Mouse (Mus musculus) olfactory bulb, adult 2 months (tissue): ENCODE results near the gene Casp7.

ENCODE experiments used
- CTCF ChIP-seq: fragments of 200-500 bp; IDR thresholded peaks from 2 replicates; pipeline ENCODE4 v1.5.1; 2012; ENCODE audit warnings: low read depth, mild to moderate bottlenecking, low read length, moderate library complexity; ENCODE audit not compliant: insufficient read depth
- POLR2A ChIP-seq: fragments of 200-500 bp; IDR thresholded peaks from 2 replicates; pipeline ENCODE4 v1.6.1; 2012; ENCODE audit warnings: mild to moderate bottlenecking, low read depth, low read length, moderate library complexity; ENCODE audit not compliant: insufficient read depth

DNA sequence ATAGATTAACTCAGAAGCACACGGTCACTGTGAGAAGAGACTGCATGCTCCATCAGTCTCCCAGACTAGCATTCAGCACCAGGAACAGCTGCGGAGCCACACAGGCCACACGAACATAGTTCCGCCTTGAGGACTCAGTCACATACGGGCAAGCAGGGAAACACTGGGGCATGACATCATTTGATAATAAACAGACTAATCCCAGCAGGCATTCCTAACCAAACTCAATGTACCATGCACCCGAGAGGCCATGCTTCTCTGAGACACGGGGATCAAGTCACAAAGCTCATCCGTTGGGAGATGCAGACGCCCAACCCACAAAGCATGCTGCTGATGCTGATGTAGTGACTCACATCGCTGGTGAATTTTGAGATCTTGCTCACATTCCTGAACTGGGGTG, 22.9 kb upstream of the Casp7 start:
- TF ChIP-seq CTCF (no peak), POLR2A (no peak)
